Mouse (Mus musculus): ENCODE results near the gene Secisbp2. TPM values are rescaled to one million over a fixed set of nuclear protein-coding genes. Genes with fewer than 3 reads are reported as not detected.
"Not testable (repeated sequence)": the region's sequence is repeated elsewhere in the genome, so short reads cannot be mapped to it uniquely, and the experiment has no call there.

The Secisbp2 gene
- polyA plus RNA-seq, 1 experiment: 15.7 TPM

GRCm38 (mm10) chr13:51649740-51650139 is 1.8 kb upstream of the Secisbp2 start:
- H3K27ac ChIP-seq (ENCODE audit: insufficient read depth, low read length): no peak overlapping the region
- 0 out of 2 replicates have a peak, but pooled peaks cover 2% of the 10 kb centered on the region for H3K4me1 ChIP-seq (ENCODE audit: control insufficient read depth, insufficient read depth, low read length)
- TF ChIP-seq CTCF (IDR thresholded peaks at IDR 0.05; ENCODE audit: borderline replicate concordance, insufficient read depth, low read length) (no peak), POLR2A (IDR thresholded peaks at IDR 0.05; ENCODE audit: low read depth, low read length) (no peak)
- H3K4me3 ChIP-seq (ENCODE audit: insufficient read depth, low read length): no peak overlapping the region

GRCm38 (mm10) chr13:51653159-51653558 is 1.7 kb downstream of the Secisbp2 start:
- H3K4me1 ChIP-seq (ENCODE audit: control insufficient read depth, insufficient read depth, low read length): no peaks in the 10 kb centered on the region
- no peak overlapping the region for H3K27ac ChIP-seq (ENCODE audit: insufficient read depth, low read length)
- TF ChIP-seq POLR2A (IDR thresholded peaks at IDR 0.05; ENCODE audit: low read depth, low read length) (no peak), CTCF (IDR thresholded peaks at IDR 0.05; ENCODE audit: borderline replicate concordance, insufficient read depth, low read length) (no peak)
- no peak overlapping the region for H3K4me3 ChIP-seq (ENCODE audit: insufficient read depth, low read length)

GRCm38 (mm10) chr13:51653961-51654360 is 2.5 kb downstream of the Secisbp2 start:
- TF ChIP-seq POLR2A (IDR thresholded peaks at IDR 0.05; ENCODE audit: low read depth, low read length) (no peak), CTCF (IDR thresholded peaks at IDR 0.05; ENCODE audit: borderline replicate concordance, insufficient read depth, low read length) (no peak)

GRCm38 (mm10) chr13:51656516-51657235 is 5.2 kb downstream of the Secisbp2 start:
- Histone ChIP-seq H3K4me1 (ENCODE audit: control insufficient read depth, insufficient read depth, low read length) (no peaks in the 10 kb centered on the region), H3K27ac (ENCODE audit: insufficient read depth, low read length) (no peak overlapping the region), H3K4me3 (ENCODE audit: insufficient read depth, low read length) (no peak overlapping the region)
- TF ChIP-seq POLR2A (IDR thresholded peaks at IDR 0.05; ENCODE audit: low read depth, low read length) (no peak), CTCF (IDR thresholded peaks at IDR 0.05; ENCODE audit: borderline replicate concordance, insufficient read depth, low read length) (no peak)

More at GRCm38 (mm10) chr13:51653961-51654360, 2.5 kb downstream of the Secisbp2 start:
- Histone ChIP-seq H3K27ac (ENCODE audit: insufficient read depth, low read length) (no peak overlapping the region), H3K4me1 (ENCODE audit: control insufficient read depth, insufficient read depth, low read length) (no peaks in the 10 kb centered on the region), H3K4me3 (ENCODE audit: insufficient read depth, low read length) (no peak overlapping the region)

GRCm38 (mm10) chr13:51658094-51658493 is 6.6 kb downstream of the Secisbp2 start:
- Histone ChIP-seq H3K27ac (ENCODE audit: insufficient read depth, low read length) (no peak overlapping the region), H3K4me1 (ENCODE audit: control insufficient read depth, insufficient read depth, low read length) (no peaks in the 10 kb centered on the region), H3K4me3 (ENCODE audit: insufficient read depth, low read length) (no peak overlapping the region)
- no peak for TF ChIP-seq POLR2A (IDR thresholded peaks at IDR 0.05; ENCODE audit: low read depth, low read length)
- TF ChIP-seq CTCF (IDR thresholded peaks at IDR 0.05; ENCODE audit: borderline replicate concordance, insufficient read depth, low read length): no peak

- H3K27ac ChIP-seq (ENCODE audit: insufficient read depth, low read length): no peak overlapping the region
- no peak overlapping the region for H3K4me3 ChIP-seq (ENCODE audit: insufficient read depth, low read length)
- TF ChIP-seq POLR2A (IDR thresholded peaks at IDR 0.05; ENCODE audit: low read depth, low read length) (no peak), CTCF (IDR thresholded peaks at IDR 0.05; ENCODE audit: borderline replicate concordance, insufficient read depth, low read length) (no peak)
- no peaks in the 10 kb centered on the region for H3K4me1 ChIP-seq (ENCODE audit: control insufficient read depth, insufficient read depth, low read length)
Observed at GRCm38 (mm10) chr13:51659573-51659972, 8.1 kb downstream of the Secisbp2 start.

- H3K27ac ChIP-seq (ENCODE audit: insufficient read depth, low read length): no peak overlapping the region
- H3K4me1 ChIP-seq (ENCODE audit: control insufficient read depth, insufficient read depth, low read length): no peaks in the 10 kb centered on the region
- no peak overlapping the region for H3K4me3 ChIP-seq (ENCODE audit: insufficient read depth, low read length)
- TF ChIP-seq POLR2A (IDR thresholded peaks at IDR 0.05; ENCODE audit: low read depth, low read length) (no peak), CTCF (IDR thresholded peaks at IDR 0.05; ENCODE audit: borderline replicate concordance, insufficient read depth, low read length) (no peak)
Observed at GRCm38 (mm10) chr13:51663561-51663960, 12.1 kb downstream of the Secisbp2 start.

- not testable (repeated sequence) for H3K4me1 ChIP-seq (ENCODE audit: control insufficient read depth, insufficient read depth, low read length); H3K4me3 ChIP-seq (ENCODE audit: insufficient read depth, low read length); H3K27ac ChIP-seq (ENCODE audit: insufficient read depth, low read length)
Observed at GRCm38 (mm10) chr13:51668195-51668594, 16.7 kb downstream of the Secisbp2 start.

GRCm38 (mm10) chr13:51676641-51677040 is 25.1 kb downstream of the Secisbp2 start:
- no peak overlapping the region for H3K4me3 ChIP-seq (ENCODE audit: insufficient read depth, low read length)
- no peaks in the 10 kb centered on the region for H3K4me1 ChIP-seq (ENCODE audit: control insufficient read depth, insufficient read depth, low read length)
- TF ChIP-seq CTCF (IDR thresholded peaks at IDR 0.05; ENCODE audit: borderline replicate concordance, insufficient read depth, low read length): no peak
- peak overlapping the region; percentile 26; the same call in 1 of the 2 replicates for H3K27ac ChIP-seq (ENCODE audit: insufficient read depth, low read length)

- Histone ChIP-seq H3K4me3 (ENCODE audit: insufficient read depth, low read length) (no peak overlapping the region), H3K4me1 (ENCODE audit: control insufficient read depth, insufficient read depth, low read length) (no peaks in the 10 kb centered on the region), H3K27ac (ENCODE audit: insufficient read depth, low read length) (peak overlapping the region; percentile 3; the same call in 1 of the 2 replicates)
- TF ChIP-seq CTCF (IDR thresholded peaks at IDR 0.05; ENCODE audit: borderline replicate concordance, insufficient read depth, low read length) (no peak), POLR2A (IDR thresholded peaks at IDR 0.05; ENCODE audit: low read depth, low read length) (no peak)
Observed at GRCm38 (mm10) chr13:51677041-51677440, 25.5 kb downstream of the Secisbp2 start.
